Mouse (Mus musculus) midbrain, embryonic 11.5 days (tissue): ENCODE data around the gene Pccb. TPM values are rescaled to one million over a fixed set of nuclear protein-coding genes. Genes with fewer than 3 reads are reported as not detected.

Source experiments
- ATAC-seq: fragments of 200-750 bp; cut with Nextera tagmentation; 2 replicates; pipeline ENCODE4 v1.8.0; 2017; ENCODE audit warnings: moderate TSS enrichment, moderate library complexity; ENCODE audit not compliant: low FRiP score
- DNase-seq: peaks from one replicate; pipeline ENCODE4 v3.0.0; 2015; ENCODE audit warnings: low spot score; ENCODE audit errors: missing footprints
- H3K27ac ChIP-seq: fragments of 300-500 bp; sonication (generic); 2 replicates; pipeline ENCODE4 v1.5.1; 2014; ENCODE audit warnings: low read depth, low read length
- H3K27me3 ChIP-seq: fragments of 300-500 bp; sonication (generic); 2 replicates; pipeline ENCODE4 v1.6.1; 2014; ENCODE audit warnings: mild to moderate bottlenecking, low read length, moderate library complexity, mixed read lengths; ENCODE audit not compliant: control insufficient read depth, insufficient read depth
- H3K36me3 ChIP-seq: fragments of 300-500 bp; sonication (generic); 2 replicates; pipeline ENCODE4 v1.6.1; 2014; ENCODE audit warnings: mild to moderate bottlenecking, low read length, moderate library complexity, mixed read lengths; ENCODE audit not compliant: control insufficient read depth, insufficient read depth
- H3K4me1 ChIP-seq: fragments of 300-500 bp; sonication (generic); 2 replicates; pipeline ENCODE4 v1.6.1; 2014; ENCODE audit warnings: low read length; ENCODE audit not compliant: control insufficient read depth, insufficient read depth
- H3K4me2 ChIP-seq: fragments of 300-500 bp; sonication (generic); 2 replicates; pipeline ENCODE4 v1.6.1; 2014; ENCODE audit warnings: mild to moderate bottlenecking, moderate library complexity
- H3K4me3 ChIP-seq: fragments of 300-500 bp; sonication (generic); 2 replicates; pipeline ENCODE4 v1.5.1; 2014; ENCODE audit warnings: low read depth, low read length
- H3K9ac ChIP-seq: fragments of 300-500 bp; sonication (generic); 2 replicates; pipeline ENCODE4 v1.6.1; 2014; ENCODE audit warnings: low read length
- H3K9me3 ChIP-seq: fragments of 300-500 bp; sonication (generic); 2 replicates; pipeline ENCODE4 v1.6.1; 2016; ENCODE audit warnings: low read length; ENCODE audit not compliant: control insufficient read depth
- WGBS: fragments of 180-500 bp; shearing (Covaris S2); extraction: QIAGEN DNeasy Blood & Tissue Kit; methylation state at CpG from one replicate; pipeline ENCODE4 v1.1.7; 2014; 5-methylcytosine and 5-hydroxymethylcytosine counted together
- polyA plus RNA-seq: library from polyadenylated mRNA; unstranded; fragments of >200 nt; fragmentation: Nextera tagmentation; extraction: Ambion mirVana; gene quantifications from 2 replicates; pipeline ENCODE4 v1.2.1, GENCODE M21; 2014

The Pccb gene
- polyA plus RNA-seq, 1 experiment from 2014 or later: 15.9 TPM

DNA sequence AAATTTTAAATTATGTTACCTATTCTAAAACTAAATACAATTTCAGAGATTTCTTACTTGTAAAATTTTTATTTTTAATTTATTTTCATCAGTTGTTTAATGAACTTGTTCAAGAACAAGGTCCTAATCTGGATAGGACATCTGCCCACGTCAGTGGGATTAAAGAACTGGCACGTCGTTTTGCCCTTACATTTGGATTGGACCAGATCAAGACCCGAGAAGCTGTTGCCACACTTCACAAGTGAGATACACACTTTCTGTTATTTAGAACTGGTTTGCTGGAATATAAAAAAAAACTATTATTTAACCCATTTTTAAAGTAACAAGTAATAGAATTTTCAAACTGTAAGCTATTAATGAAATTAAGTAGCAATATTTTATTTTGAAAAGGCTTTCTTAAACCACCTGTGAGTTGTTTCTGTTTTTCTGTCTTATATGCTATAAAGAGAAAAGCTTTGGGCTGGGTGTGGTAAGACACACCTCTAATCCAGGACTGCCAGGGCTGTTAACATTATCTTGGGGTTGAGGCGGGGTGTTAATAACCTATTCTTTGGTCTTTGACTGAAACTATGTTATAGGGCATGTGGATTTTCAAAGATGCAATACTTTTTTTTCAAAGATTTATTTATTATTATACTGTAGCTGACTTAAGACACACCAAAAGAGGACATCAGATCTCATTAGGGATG is 89.9 kb downstream of the Pccb start:
- Histone ChIP-seq H3K9ac (no peak overlapping the region), H3K4me3 (no peak overlapping the region), H3K27me3 (no peaks in the 10 kb centered on the region), H3K4me2 (no peak overlapping the region), H3K4me1 (no peaks in the 10 kb centered on the region), H3K36me3 (peaks cover 2% of the 10 kb centered on the region; the same call in 1 of the 2 replicates), H3K27ac (no peak overlapping the region), H3K9me3 (no peaks in the 10 kb centered on the region)
- no peak for DNase-seq
- 97% methylated on average over 5 of the region's 5 CpGs for WGBS
- no peak for ATAC-seq

DNA sequence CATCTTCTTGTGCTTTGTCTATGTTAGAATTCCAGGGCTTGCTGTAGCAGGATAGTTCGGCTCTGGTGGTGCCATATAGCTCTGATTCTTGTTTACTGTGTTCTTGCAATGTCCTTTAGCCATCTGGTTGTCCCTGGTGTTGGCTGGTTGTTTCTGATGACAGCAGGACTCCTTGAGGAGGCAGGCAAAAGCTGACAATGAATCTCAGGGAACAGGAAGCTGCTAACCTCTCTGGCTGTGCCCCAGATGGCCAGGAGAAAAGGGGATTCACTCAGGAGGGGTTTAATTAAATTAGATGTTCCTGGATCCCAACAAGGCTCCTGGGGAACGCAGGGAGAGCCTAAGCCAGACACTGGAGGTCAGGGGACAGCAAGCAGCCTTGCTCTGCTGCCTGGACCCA is 92.7 kb downstream of the Pccb start:
- H3K9ac ChIP-seq: no peak overlapping the region
- WGBS: 37% methylated on average over 2 of the region's 2 CpGs

More for the DNA sequence above, 92.7 kb downstream of the Pccb start:
- no peak for ATAC-seq
- no peaks in the 10 kb centered on the region for H3K9me3 ChIP-seq
- H3K27ac ChIP-seq: no peak overlapping the region
- H3K27me3 ChIP-seq: no peaks in the 10 kb centered on the region
- no peak for DNase-seq
- no peaks in the 10 kb centered on the region for H3K36me3 ChIP-seq
- no peaks in the 10 kb centered on the region for H3K4me1 ChIP-seq
- H3K4me2 ChIP-seq: no peak overlapping the region
- H3K4me3 ChIP-seq: no peak overlapping the region

Other genes starting within 250 kb of the Pccb start
- gene Msl2, start 39.2 kb upstream of the Pccb start, polyA plus RNA-seq: 5.6 and 6.0 TPM in 2 replicates
- 14.6 and 15.7 TPM in 2 replicates for gene Ppp2r3a, start 216.9 kb upstream of the Pccb start, polyA plus RNA-seq